Mouse (Mus musculus) hindbrain, embryonic 11.5 days (tissue): ENCODE measurements at regions not wholly inside any gene's neighbourhood (a gene's known extent, or its start where the extent isn't known, plus 50 kb on each side); places are given as distances from the start of the nearest gene placed in this dataset.

Source experiments
- ATAC-seq: fragments of 200-750 bp; cut with Nextera tagmentation; 2 replicates; pipeline ENCODE4 v1.8.0; 2017; ENCODE audit warnings: mild to moderate bottlenecking, moderate TSS enrichment, moderate library complexity; ENCODE audit not compliant: low FRiP score
- DNase-seq: peaks from one replicate; pipeline ENCODE4 v3.0.0-alpha.2; 2015; ENCODE audit warnings: low spot score
- H3K27ac ChIP-seq: fragments of 300-500 bp; sonication (generic); 2 replicates; pipeline ENCODE4 v1.5.1; 2014; ENCODE audit warnings: mild to moderate bottlenecking, low read depth, low read length
- H3K27me3 ChIP-seq: fragments of 300-500 bp; sonication (generic); 2 replicates; pipeline ENCODE4 v1.6.1; 2014; ENCODE audit warnings: mild to moderate bottlenecking, low read length, moderate library complexity, mixed read lengths; ENCODE audit not compliant: control insufficient read depth, insufficient read depth
- H3K36me3 ChIP-seq: fragments of 300-500 bp; sonication (generic); 2 replicates; pipeline ENCODE4 v1.6.1; 2014; ENCODE audit warnings: mild to moderate bottlenecking, low read length, moderate library complexity, mixed read lengths; ENCODE audit not compliant: control insufficient read depth, insufficient read depth
- H3K4me1 ChIP-seq: fragments of 300-500 bp; sonication (generic); replicated peaks from 2 replicates; pipeline ENCODE4 v1.6.1; 2014; ENCODE audit warnings: low read length, mixed read lengths; ENCODE audit not compliant: control insufficient read depth, insufficient read depth
- H3K4me2 ChIP-seq: fragments of 300-500 bp; sonication (generic); replicated peaks from 2 replicates; pipeline ENCODE4 v1.6.1; 2014; ENCODE audit warnings: mild to moderate bottlenecking, low read depth, low read length
- H3K4me3 ChIP-seq: fragments of 300-500 bp; sonication (generic); 2 replicates; pipeline ENCODE4 v1.5.1; 2014; ENCODE audit warnings: low read depth, low read length
- H3K9ac ChIP-seq: fragments of 300-500 bp; sonication (generic); 2 replicates; pipeline ENCODE4 v1.6.1; 2014; ENCODE audit warnings: low read depth, low read length
- H3K9me3 ChIP-seq: fragments of 300-500 bp; sonication (generic); 2 replicates; pipeline ENCODE4 v1.6.1; 2016; ENCODE audit warnings: low read length; ENCODE audit not compliant: control insufficient read depth
- WGBS: fragments of 180-500 bp; shearing (Covaris S2); extraction: QIAGEN DNeasy Blood & Tissue Kit; methylation state at CpG from one replicate; pipeline ENCODE4 v1.1.7; 2014; 5-methylcytosine and 5-hydroxymethylcytosine counted together

DNA sequence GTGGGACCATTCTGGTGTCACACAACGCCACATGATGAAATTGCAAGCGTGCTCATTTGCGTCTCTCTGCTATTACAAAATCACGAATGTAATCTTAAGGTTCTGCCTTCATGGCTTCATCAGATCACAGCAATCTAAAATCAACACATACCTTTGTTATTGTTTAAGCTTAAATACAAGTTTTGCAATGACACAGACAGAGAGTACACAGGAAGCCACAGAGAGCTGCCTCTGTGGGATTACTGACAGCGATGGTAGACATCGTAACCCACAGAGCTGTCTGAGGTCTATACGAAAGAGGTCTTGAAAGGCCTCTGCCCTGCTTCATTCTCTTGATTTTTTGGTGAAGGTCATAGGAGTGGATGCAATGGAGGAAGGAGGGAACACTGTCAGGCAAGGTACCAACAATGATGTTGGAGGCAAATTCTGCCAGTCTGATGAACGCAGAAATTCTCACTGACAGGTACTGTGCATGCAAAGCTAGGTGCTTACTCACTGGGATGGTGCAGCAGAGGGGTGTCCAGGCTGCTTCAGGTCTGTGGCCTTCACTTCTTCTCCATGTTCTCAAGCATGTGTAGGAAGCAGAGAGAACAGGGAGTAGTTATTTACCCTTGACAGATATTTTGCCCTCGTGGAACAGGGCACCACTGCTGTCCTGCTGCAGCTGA, 226.5 kb downstream of the Gm19410 start:
- Histone ChIP-seq H3K4me2 (no peak overlapping the region), H3K36me3 (no peaks in the 10 kb centered on the region), H3K9ac (no peak overlapping the region), H3K9me3 (no peaks in the 10 kb centered on the region; the same call in 1 of the 2 replicates), H3K27ac (no peak overlapping the region), H3K4me3 (no peak overlapping the region), H3K4me1 (no peaks in the 10 kb centered on the region), H3K27me3 (no peaks in the 10 kb centered on the region)
- whole genome bisulfite sequencing, result 93% methylated on average over 9 of the region's 9 CpGs
- DNase-seq, result no peak
- ATAC-seq, result no peak

DNA sequence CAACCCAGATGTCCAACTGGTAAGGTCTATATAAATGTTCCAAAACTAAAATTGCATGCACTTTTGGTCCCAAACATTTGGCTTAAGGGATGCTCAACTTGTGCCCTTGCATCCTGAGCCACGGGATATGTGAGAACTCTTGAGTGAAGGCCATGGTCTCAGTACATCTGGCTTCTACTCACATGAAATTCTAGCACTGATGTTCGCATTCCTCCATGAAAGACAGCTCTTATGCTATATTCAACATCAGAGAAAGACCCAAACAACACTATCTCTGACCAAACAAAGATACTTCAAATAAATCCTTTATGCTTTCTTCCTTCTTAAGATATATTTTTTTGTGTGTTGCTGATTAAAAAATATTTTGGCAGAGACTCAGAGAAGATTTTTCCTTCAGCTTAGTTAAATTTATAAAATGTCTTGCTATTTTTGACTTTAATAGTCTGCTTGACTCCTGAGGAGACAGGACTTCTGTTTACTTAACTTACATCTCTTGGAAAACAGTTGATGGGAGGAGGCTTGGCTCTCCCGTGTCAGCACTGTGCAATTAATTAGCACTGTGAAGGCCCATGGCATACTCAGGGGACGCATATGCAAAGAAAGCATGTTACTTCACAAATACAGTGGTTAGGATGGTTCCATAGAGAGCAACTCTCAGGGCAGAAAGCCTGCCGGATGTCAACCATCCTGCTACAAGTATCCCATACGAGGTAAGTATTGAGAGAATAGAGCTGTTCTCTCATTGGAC, 230.9 kb downstream of the Gm19410 start:
- Histone ChIP-seq H3K9ac (no peak overlapping the region), H3K36me3 (no peaks in the 10 kb centered on the region), H3K4me1 (no peaks in the 10 kb centered on the region), H3K4me3 (no peak overlapping the region), H3K27ac (no peak overlapping the region), H3K27me3 (no peaks in the 10 kb centered on the region), H3K9me3 (no peaks in the 10 kb centered on the region; the same call in 1 of the 2 replicates), H3K4me2 (no peak overlapping the region)
- WGBS, result 81% methylated on average over 6 of the region's 6 CpGs
- no peak for ATAC-seq
- DNase-seq, result no peak

DNA sequence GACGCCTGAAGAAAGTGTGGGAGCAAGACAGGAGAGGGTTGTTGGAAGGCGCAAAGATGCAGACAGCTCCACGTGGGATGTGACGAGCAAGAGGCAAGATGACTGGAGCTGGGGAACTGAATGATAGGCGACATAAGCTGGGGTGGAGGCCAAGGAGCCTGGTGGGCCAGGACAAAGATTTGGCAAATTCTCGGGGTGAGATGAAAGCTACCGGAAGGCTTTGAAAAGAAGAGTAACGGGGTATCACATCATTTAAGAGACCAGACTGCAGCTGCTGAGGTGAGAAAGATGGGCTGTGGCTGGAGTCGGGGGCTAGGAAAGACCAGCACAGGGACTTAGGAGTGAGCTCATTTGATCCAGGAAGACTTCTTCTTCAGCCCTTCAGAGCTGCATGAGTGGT, 234.0 kb downstream of the Gm19410 start:
- H3K27ac ChIP-seq, result no peak overlapping the region
- 87% methylated on average over 9 of the region's 9 CpGs for WGBS
- H3K9me3 ChIP-seq, result no peaks in the 10 kb centered on the region; the same call in 1 of the 2 replicates
- no peak overlapping the region for H3K4me3 ChIP-seq
- H3K4me1 ChIP-seq, result no peaks in the 10 kb centered on the region; the same call in 1 of the 2 replicates
- no peaks in the 10 kb centered on the region for H3K27me3 ChIP-seq
- no peaks in the 10 kb centered on the region for H3K36me3 ChIP-seq
- no peak for DNase-seq
- ATAC-seq, result no peak
- H3K9ac ChIP-seq, result no peak overlapping the region
- no peak overlapping the region for H3K4me2 ChIP-seq

DNA sequence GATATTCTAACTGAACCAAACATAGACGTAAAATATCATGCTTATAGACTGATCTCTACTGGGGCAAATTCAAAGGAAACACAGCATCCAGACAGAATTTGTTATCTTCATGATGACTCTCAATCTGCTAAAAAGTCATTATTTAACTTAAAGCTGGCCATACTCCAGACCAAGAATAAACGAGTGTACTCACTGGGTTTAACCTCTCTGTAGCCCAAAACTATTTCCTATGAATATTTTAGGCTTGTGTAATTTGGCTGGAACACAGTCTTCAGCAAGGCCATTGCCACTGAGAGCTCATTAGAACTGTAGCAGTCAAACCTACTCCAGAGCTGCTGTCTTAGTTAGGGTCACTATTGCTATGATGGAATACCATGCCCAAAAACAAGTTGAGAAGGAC, 238.8 kb downstream of the Gm19410 start:
- H3K9ac ChIP-seq, result no peak overlapping the region
- DNase-seq, result no peak
- 91% methylated on average over 2 of the region's 2 CpGs for WGBS

DNA sequence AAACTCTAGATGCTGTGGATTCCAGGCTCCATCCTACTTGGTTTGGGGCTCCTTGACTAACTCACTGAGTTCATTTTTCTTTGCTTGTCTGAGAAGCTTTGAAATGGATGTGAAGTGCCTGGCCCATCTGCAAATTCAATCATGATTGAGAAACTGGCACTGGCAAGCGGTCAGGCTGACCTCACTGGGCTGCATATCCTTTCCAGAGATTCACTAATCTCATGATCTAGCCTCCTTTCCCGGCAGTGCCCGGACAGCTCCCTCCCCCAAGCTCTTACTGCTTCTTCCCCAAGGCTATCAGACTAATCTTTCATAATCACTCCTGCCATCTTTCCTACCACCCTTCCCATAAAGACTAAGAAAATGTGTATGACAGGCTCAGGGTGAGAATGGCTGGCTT, 239.9 kb downstream of the Gm19410 start:
- no peak overlapping the region for H3K9ac ChIP-seq
- H3K27me3 ChIP-seq, result no peaks in the 10 kb centered on the region
- H3K36me3 ChIP-seq, result no peaks in the 10 kb centered on the region
- H3K27ac ChIP-seq, result no peak overlapping the region
- no peaks in the 10 kb centered on the region for H3K9me3 ChIP-seq
- ATAC-seq, result no peak
- no peaks in the 10 kb centered on the region; the same call in 1 of the 2 replicates for H3K4me1 ChIP-seq
- H3K4me2 ChIP-seq, result no peak overlapping the region
- no peak overlapping the region for H3K4me3 ChIP-seq
- no peak for DNase-seq
- WGBS, result 67% methylated on average over 3 of the region's 3 CpGs

More for the DNA sequence above, 238.8 kb downstream of the Gm19410 start:
- Histone ChIP-seq H3K27me3 (no peaks in the 10 kb centered on the region), H3K27ac (no peak overlapping the region), H3K4me2 (no peak overlapping the region), H3K4me1 (no peaks in the 10 kb centered on the region; the same call in 1 of the 2 replicates), H3K9me3 (no peaks in the 10 kb centered on the region), H3K4me3 (no peak overlapping the region), H3K36me3 (no peaks in the 10 kb centered on the region)
- no peak for ATAC-seq

DNA sequence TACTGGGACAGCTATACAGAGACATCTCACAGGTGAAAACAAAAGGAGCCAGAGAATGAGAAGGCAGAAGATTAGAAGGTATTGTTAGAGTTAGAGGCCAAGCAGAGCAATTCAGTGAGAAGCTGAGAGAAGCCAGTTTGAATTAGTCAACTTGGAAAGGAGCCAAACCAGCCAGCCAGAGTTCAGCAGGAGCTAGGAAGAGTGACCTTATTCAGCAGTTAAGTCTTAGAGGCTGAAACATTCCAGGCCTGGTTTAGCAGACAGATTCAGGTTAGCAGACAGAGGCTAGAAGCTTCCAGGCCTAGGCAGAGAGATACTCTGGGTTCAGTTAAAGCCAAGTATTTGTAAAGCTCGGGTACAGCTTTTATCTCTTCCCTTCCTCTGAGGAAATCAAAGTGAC, 242.1 kb downstream of the Gm19410 start:
- Histone ChIP-seq H3K36me3 (no peaks in the 10 kb centered on the region), H3K4me1 (no peaks in the 10 kb centered on the region; the same call in 1 of the 2 replicates), H3K4me2 (no peak overlapping the region), H3K27me3 (no peaks in the 10 kb centered on the region), H3K27ac (no peak overlapping the region), H3K9me3 (no peaks in the 10 kb centered on the region), H3K9ac (no peak overlapping the region), H3K4me3 (no peak overlapping the region)
- ATAC-seq (no peak), DNase-seq (no peak)
- WGBS, result 94% methylated on average over 1 of the region's 1 CpGs

DNA sequence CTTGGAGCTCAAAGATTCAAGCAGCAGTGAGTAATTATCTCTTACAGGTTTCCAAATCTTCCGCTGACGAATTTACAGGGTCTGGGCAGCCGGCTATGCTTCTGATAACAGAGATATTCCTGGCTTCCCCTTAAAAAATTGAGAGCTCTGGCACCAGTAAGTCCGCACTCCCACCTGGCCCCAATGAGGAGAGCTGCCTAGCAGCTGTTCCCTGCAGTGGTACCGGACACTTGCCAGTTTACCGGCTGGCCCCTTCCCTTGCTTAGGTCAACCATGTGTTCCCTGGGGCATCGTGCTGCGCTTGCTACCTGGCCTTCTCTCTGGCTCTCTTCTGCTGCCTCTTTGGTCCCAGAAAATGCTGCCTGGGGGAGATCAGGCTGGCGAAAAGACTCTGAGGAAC, 244.0 kb downstream of the Gm19410 start:
- H3K4me2 ChIP-seq, result no peak overlapping the region
- H3K4me1 ChIP-seq, result no peaks in the 10 kb centered on the region
- H3K36me3 ChIP-seq, result no peaks in the 10 kb centered on the region
- no peaks in the 10 kb centered on the region for H3K9me3 ChIP-seq
- 69% methylated on average over 9 of the region's 9 CpGs for WGBS
- H3K4me3 ChIP-seq, result no peak overlapping the region
- H3K27me3 ChIP-seq, result no peaks in the 10 kb centered on the region
- no peak overlapping the region for H3K27ac ChIP-seq
- DNase-seq (no peak), ATAC-seq (no peak)
- H3K9ac ChIP-seq, result no peak overlapping the region

DNA sequence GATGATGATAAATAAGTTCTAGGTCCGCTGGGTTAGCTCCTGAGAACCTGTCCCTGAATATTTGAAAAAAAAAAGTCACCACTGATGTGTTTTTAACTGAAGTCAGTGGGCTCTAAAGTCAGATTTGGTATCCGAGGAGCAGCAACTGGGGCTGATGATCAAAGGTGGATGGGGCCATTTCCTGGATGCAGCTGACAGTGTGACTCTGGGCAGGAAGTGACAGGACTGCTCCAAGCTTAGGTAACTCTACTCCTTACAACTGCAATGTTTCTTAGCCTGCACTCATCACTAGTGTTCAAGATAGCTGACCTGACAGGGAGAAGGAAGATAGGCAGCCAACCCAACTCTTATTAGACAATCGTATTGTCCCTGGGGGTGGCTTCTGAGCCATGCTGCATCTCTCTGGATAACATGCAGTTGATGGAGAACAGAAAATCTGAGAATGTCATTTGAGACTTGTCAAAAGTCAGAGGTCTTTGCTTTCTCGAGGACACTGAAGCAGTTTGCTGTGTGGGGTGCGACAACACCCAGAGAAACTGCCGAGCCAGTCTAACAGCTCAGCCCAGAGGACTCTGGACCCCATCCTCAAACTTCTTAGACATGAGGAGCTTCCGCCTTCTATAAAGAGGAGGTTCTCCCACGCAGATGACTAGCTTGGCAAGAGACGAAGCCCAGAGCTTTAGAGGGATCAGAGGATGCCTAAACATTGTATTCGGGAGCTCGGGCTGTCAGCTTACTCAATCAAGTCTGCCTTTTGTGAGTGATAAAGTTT, 245.0 kb downstream of the Gm19410 start:
- Histone ChIP-seq H3K36me3 (no peaks in the 10 kb centered on the region), H3K4me1 (no peaks in the 10 kb centered on the region), H3K27ac (no peak overlapping the region), H3K4me2 (no peak overlapping the region), H3K4me3 (no peak overlapping the region), H3K9ac (no peak overlapping the region), H3K9me3 (no peaks in the 10 kb centered on the region), H3K27me3 (no peaks in the 10 kb centered on the region)
- no peak for DNase-seq
- WGBS, result 81% methylated on average over 11 of the region's 11 CpGs
- no peak for ATAC-seq
